Mouse (Mus musculus): ENCODE data around the gene Slc5a11.

Gene Slc5a11

DNA sequence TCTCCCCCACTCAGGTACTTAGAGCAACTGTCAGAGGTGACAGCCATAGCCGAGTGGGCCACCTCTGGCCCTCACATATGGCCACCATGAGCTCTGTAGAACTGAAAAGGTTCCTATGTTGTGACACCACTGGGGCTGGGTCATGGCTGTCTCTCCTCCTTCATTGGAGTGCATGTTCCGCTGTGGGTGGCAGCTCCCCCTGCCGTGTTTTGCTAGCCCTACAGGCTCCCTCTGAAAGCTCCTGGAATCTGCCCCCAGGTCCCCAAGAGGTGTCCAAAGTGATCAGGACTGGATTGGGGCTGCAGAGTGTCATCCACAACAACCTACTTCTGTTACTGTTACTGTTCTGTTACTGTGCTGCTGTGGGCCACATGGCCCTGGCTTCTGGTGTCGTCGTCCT lies 2.3 kb upstream of the Slc5a11 start:
- DNase-seq (ENCODE audit: low spot score in 2 of 2): no peak

DNA sequence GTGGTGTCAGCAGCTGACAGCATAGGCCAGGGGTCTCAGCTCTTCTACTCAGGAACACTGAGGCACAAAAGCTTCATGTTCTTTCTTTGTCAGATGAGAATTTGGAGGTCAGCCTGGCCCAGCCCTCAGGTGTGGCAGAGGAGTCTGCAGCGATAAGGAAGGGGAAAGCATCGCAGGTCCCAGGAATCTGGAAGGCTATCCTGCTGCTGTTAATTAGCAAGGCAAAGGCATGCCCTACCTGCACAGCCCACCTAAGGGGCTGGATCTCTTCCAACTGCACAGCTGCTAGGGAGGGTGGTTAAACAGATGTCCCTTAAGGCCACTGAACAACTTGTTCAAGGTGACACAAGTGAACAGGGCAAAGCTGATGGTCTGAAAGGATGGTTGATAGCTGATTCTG lies 558 bp downstream of the Slc5a11 start:
- no peak for DNase-seq (ENCODE audit: low spot score in 2 of 2)

DNA sequence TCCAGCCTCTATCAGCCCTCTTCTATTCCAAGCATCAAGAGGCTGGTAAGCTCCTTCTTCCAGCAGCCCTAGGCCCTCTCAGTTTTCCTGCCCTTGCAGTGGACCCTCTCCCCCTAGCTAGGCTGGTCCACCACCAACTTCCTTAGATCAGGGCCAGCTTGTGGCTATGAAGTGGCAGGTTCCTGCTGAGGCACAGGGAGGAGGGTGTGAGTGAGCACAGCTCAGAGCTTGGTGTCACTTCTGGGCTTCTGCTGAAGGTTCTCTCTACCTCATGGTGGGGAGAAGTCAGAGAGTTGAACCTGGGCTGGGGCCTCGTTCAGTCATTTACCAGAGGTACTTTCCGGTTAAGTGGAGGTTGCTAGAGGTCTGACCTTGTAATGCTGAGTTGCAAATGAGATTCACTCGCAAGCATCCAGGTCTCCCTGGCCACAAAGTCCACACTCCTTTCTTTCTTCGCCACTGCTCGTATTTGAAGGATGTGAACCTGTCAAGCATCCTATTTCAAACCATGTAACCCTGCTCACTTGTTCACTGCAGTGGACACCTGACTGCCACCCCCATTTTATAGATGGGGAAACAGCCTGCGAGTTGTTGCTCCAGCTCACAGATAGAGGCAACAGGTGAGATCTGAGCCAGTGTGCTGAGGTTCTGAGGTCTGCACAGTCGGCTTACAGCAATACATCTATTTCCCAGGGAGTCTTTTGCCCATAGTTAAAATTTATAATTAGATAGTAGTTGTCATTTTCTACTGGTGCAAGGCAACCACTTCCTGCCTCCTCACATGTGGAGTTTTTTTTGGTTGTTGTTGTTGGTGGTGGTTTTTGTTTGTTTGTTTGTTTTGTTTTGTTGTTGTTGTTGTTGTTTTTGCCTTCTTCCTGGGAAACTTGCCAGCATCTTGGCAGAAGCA lies 3.1 kb downstream of the Slc5a11 start:
- no peak for DNase-seq (ENCODE audit: low spot score in 2 of 2)

DNA sequence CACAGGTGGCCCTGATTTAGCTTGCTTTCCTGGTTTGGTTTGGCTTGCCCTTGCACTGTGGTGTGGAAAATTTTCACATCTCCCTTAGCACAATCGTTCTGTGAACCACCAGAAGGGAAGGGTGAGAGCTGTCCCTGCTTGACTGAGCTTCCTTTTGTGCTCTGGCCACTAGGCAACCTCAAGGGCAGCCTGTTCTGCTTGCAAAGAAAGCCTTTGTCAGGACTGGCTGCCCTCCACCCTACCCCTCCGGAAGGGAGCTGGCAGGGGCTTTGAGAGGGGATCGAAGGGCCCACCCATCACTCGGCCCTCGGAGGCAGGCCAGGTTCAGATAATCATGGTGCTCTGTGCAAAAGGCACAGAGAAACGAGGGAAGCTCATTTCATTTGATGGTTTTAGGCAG lies 4.0 kb downstream of the Slc5a11 start:
- no peak for DNase-seq (ENCODE audit: low spot score in 2 of 2)

DNA sequence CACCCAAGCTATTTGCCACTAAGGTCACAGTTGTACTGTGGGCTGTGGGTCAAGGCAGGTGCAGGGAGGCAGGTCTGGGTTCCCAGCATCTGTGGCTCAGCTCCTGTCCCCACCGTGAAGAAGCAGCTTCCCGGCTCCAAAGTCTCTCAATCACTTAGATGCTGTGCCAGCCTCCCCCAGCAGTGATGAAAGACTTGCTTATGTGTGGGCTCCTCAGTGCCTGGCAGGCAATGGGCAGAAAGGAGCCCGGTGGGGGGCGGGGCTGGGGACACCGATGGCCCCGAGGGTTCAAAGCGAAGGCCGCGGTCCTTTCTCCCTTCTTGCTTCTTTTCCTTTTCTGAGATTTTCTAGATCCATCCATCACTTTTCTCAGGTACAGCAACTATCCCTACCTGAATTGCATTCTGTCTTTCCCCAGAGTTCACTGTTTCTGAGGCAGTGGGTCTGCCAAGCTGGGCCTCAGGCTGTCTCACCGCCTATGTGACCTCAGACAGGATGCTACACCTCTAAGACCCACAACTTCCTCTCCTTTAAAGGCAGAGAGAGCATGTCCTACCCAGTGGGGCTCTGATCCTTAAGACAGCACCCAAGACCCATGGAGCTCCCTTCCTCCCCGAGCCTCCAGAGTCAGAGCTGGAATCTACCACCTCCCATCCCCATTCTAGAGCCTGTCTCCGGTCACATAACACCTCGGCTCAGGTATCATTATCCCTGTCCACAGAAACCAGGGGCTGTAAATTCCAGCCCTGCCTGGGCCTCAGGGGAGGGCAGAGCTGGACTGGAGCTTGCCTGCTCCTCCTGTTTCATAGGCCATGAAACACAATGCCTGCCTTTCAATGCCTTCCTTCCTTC lies 5.4 kb downstream of the Slc5a11 start:
- no peak for DNase-seq (ENCODE audit: low spot score in 2 of 2)

DNA sequence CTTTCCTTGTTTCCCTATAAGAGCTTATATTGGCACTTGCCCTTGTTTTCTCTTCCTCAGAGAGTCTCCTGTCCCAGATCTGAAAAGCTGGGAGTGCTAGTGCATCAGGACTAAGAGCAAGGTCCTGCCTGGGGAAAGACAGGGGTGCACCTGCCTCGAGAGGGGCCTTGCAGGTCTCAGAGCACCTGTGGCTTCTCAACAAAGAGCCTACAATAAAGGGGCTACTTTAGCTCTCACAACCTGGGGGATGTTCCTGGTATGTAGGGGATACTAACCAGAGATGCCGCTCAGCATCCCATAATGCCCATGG lies 6.0 kb downstream of the Slc5a11 start:
- DNase-seq (ENCODE audit: low spot score in 2 of 2): no peak

DNA sequence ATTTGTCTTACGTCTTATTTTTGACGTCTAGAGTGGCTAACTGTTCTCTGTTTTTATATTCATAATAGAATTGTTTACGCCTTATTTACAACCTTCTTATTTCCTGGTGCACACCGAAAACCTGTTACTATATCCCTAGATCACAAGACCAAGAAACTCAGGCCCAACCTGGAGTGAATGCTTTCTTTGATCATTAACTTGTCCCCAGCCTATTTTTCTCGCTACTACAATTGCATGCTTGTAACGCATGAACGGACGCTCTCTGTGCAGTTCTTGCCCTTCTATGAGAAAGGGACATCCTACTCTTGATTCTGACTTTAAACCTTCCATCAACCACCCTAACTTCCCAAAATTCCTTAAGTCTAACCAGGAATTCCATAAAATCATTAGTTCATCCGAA lies 9.5 kb downstream of the Slc5a11 start:
- DNase-seq (ENCODE audit: low spot score in 2 of 2): no peak

DNA sequence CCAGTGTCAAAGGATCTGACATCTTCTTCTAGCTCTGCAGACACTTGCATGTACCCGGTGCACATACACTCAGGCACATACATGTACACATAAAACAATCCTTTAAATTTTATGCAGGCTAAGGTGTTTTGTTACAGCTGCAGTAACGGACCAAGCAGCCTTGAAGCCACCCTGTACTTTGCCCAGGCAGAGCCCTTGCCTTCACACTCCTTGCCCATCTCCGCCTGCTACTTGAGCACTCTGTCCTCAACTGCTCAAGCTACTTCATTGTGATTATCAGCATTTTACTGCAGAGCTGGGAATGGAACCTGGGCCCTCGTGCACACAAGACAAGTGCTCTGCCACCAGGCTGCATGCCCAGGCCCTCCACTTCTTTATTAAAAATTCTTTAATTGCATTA lies 10.6 kb downstream of the Slc5a11 start:
- DNase-seq (ENCODE audit: low spot score in 2 of 2): no peak

DNA sequence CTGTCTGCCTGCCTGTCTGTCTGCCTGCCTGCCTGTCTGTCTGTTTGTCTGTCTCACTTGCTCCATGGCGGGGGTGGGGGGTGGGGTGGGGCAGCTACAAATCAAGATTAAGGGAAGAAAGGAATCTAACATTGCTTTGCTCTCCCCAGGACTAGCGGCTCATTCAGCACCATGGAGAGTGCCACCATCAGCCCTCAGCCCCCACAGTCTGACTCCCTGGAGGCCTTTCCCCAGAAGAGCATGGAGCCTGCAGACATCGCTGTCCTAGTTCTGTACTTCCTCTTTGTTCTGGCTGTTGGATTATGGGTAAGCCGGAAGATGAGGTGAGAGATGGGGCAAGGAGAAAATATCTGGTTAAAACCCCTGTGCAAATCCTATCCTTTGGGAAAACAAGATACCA lies 20.9 kb downstream of the Slc5a11 start:
- no peak for DNase-seq (ENCODE audit: low spot score in 2 of 2)

DNA sequence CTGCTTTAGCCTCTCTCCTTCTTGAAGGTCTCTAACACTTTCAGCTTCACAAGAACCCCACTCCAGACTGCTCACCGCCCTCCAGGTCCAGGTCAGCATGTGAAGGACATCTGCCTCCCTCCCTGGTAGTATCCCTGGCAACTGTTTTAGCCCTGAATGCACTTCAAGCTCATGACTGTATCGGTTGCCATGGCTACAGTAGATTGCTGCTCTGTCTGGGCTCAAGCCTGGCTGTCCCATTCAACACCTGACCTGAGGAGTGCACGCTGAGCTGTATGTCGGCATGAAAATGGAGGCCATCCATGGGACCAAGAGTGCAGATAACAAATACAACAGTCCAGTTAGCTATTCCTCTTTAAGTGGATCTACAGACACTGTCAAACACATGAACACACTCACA lies 24.0 kb downstream of the Slc5a11 start:
- no peak for DNase-seq (ENCODE audit: low spot score in 2 of 2)

DNA sequence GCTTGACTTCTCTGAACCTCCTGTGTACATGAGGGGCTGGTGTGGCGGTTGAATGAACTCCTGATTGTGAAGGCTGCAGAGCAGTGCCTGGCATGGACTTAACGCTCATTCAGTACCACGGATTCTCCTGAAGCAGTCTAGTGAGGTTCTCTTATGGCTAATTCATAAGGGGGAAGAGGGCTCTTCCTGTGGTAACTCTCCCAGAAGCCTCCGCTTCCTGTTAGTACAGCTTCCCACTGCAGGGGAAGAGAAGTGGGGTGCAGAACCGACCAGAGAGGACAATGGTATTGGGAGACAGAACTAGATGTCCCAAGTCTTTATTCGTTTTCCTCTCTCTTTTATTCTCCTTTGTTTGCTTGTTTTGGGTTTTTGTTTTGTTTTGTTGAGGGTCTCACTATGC lies 25.5 kb downstream of the Slc5a11 start:
- DNase-seq (ENCODE audit: low spot score in 2 of 2): no peak

DNA sequence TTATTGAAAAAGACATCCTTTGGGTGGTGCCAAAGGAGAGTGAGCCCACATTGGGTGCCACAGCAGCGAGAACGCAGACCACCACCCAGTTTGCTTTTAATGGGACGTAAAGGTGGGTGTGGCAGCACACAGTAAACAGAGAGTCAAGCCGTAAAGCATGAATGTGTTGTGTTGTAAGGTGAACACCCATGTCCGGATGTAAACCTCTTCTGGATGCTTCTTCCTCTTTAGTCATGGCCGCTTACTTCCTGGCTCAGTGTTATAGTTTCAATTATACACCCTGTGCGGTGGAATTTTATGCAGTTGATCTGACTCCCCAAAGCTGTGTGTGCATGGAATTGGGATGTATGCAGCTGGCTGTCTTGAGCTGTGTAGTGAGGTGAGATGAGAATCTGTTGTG lies 27.7 kb downstream of the Slc5a11 start:
- no peak for DNase-seq (ENCODE audit: low spot score in 2 of 2)

DNA sequence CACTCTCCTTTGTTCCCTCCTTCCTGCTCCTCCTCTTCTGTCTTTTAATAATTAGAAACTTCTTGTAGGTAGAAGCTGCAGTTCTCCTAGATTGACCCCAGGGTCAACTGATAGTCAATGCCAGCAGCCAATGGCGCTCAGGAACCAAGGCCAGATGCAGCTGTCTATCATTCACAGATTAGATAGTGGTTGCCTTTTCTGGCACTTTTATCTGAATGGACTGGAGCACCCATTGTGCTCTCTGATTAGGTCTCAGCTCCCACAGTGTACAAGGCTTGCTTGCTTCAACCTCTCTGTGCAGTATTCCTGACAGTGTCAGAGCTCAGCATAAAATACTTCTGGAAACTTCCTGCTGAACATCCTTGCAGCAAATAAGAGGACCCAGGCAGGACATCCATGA lies 30.3 kb downstream of the Slc5a11 start:
- DNase-seq (ENCODE audit: low spot score in 2 of 2): no peak

DNA sequence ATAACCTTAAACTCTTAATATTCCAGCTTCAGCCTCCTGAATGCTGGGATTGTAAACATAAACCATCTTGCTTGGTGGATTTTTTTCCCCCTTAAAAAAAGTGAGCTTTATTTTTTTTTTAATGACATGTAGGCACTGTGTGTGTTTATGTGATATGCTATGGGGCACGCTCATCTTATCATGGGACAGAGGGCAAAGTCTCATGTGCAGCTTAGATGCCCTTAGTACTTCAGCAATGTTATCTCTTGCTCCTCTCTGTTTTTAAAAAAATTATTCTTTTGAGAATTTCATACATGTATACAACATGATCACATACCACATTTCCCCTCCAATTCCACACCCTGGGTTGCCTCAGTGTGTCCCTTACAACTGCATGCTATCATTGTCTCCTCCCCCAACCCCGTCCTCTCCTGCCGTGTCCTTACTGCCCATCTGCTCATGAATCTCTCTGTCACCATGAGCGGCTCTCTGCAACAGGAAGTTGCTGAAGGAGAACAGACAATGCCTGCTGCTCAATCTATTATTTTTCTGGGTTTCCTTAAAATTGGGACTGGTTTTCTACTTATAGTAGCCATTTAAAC lies 32.0 kb downstream of the Slc5a11 start:
- no peak for DNase-seq (ENCODE audit: low spot score in 2 of 2)

DNA sequence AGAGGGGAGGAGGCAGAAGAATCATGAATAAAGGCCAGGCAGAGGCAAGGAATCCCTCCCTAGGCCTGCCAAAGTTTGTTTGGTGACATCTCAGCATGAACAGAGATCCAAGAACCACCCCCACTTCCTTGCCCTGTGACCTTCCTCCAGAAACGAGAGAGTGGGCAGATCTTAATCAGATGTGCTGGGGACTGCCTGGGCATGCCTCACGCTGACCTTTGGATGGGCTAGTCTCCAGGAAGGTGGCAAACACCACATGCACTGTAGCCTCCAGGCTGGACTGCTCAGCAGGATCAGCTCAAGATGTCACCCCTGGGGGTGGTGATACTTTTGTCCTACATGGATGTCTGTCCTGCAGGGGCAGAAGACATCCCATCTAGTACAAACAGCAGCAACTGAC lies 33.6 kb downstream of the Slc5a11 start:
- DNase-seq (ENCODE audit: low spot score in 2 of 2): no peak

DNA sequence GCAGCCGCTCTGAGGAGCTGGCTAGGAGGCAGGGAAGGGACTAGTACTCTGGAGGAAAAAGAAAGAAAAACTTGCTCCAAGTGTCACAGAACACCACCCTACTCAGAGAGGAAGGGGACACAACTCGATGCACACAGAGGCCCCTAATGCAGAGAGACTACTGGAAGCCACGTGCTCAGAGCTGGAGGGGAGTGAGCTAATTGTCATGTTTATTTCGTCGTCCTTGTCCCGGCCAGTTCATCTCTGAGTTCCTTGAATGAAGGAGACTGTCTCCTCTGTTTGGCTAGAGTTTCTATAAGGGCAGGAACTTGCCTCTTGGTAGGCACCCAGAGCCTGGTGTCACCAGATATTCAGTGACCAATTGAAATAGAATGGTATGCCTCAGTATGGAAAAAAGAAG lies 36.8 kb downstream of the Slc5a11 start:
- DNase-seq (ENCODE audit: low spot score in 2 of 2): no peak

DNA sequence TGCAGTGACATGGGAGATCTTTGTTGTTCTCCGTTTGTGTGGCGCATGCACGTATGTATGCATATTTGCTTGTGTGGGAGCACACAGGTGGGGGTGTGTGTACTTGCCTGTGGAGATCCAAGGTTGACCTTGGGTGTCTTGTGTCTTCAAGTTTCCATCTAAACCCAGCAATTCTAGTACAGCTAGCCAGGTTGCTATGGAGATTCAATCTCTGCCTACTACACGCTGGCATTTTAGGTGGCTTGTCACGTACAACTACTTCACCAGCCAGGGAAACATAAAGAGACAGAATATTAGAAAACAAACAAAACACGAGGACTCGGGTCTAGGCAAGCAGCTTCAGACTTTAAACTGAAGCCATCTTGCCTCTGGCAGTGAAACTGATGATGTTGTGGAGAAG lies 38.8 kb downstream of the Slc5a11 start:
- DNase-seq (ENCODE audit: low spot score in 2 of 2): no peak

DNA sequence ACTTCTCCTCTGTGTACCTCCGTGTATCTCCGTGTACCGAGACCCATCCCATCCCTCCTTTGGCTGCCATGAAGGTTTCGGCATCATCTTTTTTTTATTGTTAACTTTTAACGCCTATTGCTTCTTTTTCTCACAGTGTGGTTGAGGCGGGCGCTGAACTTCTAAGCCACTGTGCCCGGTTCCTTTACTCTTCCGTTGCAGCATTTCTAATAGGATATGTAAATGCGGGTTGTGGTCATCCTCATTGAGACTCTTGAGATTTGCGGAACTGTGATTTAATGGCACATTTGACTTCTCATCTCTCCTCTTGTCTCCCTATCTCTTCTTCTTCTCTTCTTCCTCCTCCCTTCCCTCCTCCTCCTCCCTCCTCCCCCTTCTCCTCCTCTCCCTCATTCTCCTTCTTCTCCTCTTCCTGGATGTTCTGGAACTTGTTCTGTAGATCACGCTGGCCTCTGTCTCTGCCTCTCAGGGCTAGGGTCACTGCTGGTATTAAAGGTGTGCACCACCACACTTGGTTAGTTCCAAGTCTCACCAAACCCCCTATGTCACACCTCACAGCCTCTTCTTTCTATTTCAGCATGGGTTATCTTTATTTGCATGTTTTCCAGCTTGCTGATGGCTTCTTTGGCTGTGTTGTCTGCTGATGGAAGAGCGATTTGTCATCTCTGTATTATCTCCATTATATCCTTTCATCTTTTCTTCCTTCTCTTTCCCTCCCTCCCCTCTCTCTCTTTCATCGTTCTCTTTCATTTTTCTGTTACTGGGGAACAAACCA lies 39.8 kb downstream of the Slc5a11 start:
- DNase-seq (ENCODE audit: low spot score in 2 of 2): no peak

DNA sequence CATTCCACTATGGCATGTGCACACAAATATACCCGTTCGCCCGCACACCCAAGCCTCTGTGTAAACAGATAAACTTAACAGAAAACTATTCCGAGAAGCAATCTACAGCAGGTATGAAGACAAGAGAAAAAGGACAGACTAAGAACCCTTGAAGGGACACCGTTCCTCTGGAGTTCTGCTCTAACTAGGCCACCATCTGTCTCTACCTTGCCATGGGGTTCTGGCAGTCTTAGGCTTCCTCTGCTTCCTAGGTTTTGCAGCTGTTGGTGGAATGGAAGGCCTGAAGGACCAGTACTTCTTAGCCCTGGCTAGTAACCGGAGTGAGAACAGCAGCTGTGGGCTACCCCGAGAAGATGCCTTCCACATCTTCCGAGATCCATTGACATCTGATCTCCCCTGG lies 43.5 kb downstream of the Slc5a11 start:
- no peak for DNase-seq (ENCODE audit: low spot score in 2 of 2)

DNA sequence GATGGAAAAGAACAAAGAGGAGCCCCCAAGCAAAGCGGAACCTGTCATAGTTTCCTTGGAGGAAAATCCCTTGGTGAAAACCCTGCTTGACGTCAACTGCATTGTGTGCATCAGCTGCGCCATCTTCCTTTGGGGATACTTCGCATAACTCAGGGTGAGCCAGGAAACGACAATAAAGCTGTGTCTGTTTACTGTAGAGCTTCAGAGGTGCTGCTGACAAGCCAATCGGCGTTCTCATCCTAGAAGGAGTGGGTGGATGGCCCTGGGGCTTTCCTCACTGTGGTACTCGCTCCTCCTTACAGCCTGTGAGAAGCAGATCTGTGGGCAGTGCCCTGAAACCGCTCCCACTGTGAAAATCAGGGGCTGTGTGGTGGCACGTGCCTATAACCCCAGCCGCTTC lies 58.5 kb downstream of the Slc5a11 start:
- DNase-seq (ENCODE audit: low spot score in 2 of 2): no peak

DNA sequence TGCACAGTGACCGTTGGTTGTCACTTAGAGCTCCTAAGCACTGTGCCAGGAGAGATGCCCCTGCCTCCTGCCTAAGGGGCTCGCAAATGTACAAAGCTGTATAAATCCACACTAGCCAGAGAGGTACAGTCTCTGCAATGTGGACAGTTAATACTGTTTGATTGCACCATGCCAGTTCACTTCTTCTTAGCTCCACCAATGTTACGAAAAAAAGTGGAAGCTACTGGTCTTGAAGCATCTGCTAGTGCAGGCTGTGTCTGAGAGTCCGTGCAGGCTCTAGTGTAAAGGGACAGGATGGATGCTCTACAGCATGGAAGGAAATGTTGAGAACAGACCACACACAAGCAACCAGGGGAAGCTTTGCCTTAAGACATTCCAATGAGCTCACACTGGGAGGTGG lies 62.0 kb downstream of the Slc5a11 start:
- no peak for DNase-seq (ENCODE audit: low spot score in 2 of 2)

DNA sequence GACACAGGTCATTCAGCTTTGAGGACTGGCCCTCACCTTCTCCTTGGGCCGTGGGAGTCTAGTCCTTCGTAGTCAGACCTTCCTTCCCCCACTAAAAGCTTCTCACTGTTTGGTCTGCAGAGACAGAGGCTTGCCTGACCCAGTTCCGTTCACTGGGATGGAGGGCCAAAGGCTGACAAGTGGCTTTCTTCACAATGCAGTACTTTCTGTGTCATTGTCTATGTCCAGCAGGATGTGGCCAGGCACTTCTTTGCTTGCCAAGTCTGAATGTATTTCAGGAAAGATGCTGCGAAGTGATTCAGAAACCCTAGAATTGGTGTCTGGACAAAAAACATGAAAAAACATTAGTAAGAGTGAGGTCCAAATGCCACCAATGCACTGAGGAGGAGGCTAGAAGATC lies 65.2 kb downstream of the Slc5a11 start:
- no peak for DNase-seq (ENCODE audit: low spot score in 2 of 2)

Measured in heart, adult 9 months (tissue).